Mouse (Mus musculus): Measurements from ENCODE around the gene Lingo1.

The Lingo1 gene

GRCm38 (mm10) chr9:56776881-56777801 lies 19.1 kb downstream of the Lingo1 start:
- DNase-seq (ENCODE audit: low read depth, low spot score), result no peak

GRCm38 (mm10) chr9:56775161-56775934 lies 20.9 kb downstream of the Lingo1 start:
- DNase-seq (ENCODE audit: low read depth, low spot score), result no peak

- DNase-seq (ENCODE audit: low read depth, low spot score), result no peak
Observed at GRCm38 (mm10) chr9:56774231-56774630, 22.0 kb downstream of the Lingo1 start.

GRCm38 (mm10) chr9:56773666-56774065 lies 22.6 kb downstream of the Lingo1 start:
- DNase-seq (ENCODE audit: low read depth, low spot score), result no peak

GRCm38 (mm10) chr9:56767653-56768136 lies 28.6 kb downstream of the Lingo1 start:
- no peak for DNase-seq (ENCODE audit: low read depth, low spot score)

- no peak for DNase-seq (ENCODE audit: low read depth, low spot score)
Observed at GRCm38 (mm10) chr9:56766629-56767357, 29.5 kb downstream of the Lingo1 start.

- DNase-seq (ENCODE audit: low read depth, low spot score), result no peak
Observed at GRCm38 (mm10) chr9:56762106-56762562, 34.1 kb downstream of the Lingo1 start.

- no peak for DNase-seq (ENCODE audit: low read depth, low spot score)
Observed at GRCm38 (mm10) chr9:56757791-56758190, 38.5 kb downstream of the Lingo1 start.

- no peak for DNase-seq (ENCODE audit: low read depth, low spot score)
Observed at GRCm38 (mm10) chr9:56755119-56755518, 41.1 kb downstream of the Lingo1 start.

- DNase-seq (ENCODE audit: low read depth, low spot score), result no peak
Observed at GRCm38 (mm10) chr9:56753386-56753785, 42.9 kb downstream of the Lingo1 start.

GRCm38 (mm10) chr9:56748056-56748455 lies 48.2 kb downstream of the Lingo1 start:
- no peak for DNase-seq (ENCODE audit: low read depth, low spot score)

GRCm38 (mm10) chr9:56746926-56747294 lies 49.4 kb downstream of the Lingo1 start:
- DNase-seq (ENCODE audit: low read depth, low spot score), result no peak

GRCm38 (mm10) chr9:56746195-56746925 lies 49.9 kb downstream of the Lingo1 start:
- no peak for DNase-seq (ENCODE audit: low read depth, low spot score)

- DNase-seq (ENCODE audit: low read depth, low spot score), result no peak
Observed at GRCm38 (mm10) chr9:56744369-56744768, 51.9 kb downstream of the Lingo1 start.

GRCm38 (mm10) chr9:56739181-56739737 lies 57.0 kb downstream of the Lingo1 start:
- no peak for DNase-seq (ENCODE audit: low read depth, low spot score)

- no peak for DNase-seq (ENCODE audit: low read depth, low spot score)
Observed at GRCm38 (mm10) chr9:56738261-56739171, 57.8 kb downstream of the Lingo1 start.

- no peak for DNase-seq (ENCODE audit: low read depth, low spot score)
Observed at GRCm38 (mm10) chr9:56734398-56734797, 61.9 kb downstream of the Lingo1 start.

- no peak for DNase-seq (ENCODE audit: low read depth, low spot score)
Observed at GRCm38 (mm10) chr9:56730997-56731396, 65.3 kb downstream of the Lingo1 start.

- DNase-seq (ENCODE audit: low read depth, low spot score), result no peak
Observed at GRCm38 (mm10) chr9:56729145-56729544, 67.1 kb downstream of the Lingo1 start.
